Mouse (Mus musculus) activated CD4-positive, CD25-positive, alpha-beta regulatory T cell, adult 9 weeks (primary cell): ENCODE measurements around the gene Vmn1r59. TPM values are rescaled to one million over a fixed set of nuclear protein-coding genes. Genes with fewer than 3 reads are reported as not detected.

Source experiments
- polyA plus RNA-seq: library from polyadenylated mRNA; unstranded; fragments of 100-300 nt; shearing (Covaris generic); gene quantifications from one replicate; pipeline ENCODE4 v1.2.1, GENCODE M21; 2017

Vmn1r59 gene
- not detected for polyA plus RNA-seq

GRCm38 (mm10) chr7:5456674-5457073 is at the start of gene Vmn1r59:
TSS of gene Vmn1r59 (minus strand) at chr7:5456774.

DNA sequence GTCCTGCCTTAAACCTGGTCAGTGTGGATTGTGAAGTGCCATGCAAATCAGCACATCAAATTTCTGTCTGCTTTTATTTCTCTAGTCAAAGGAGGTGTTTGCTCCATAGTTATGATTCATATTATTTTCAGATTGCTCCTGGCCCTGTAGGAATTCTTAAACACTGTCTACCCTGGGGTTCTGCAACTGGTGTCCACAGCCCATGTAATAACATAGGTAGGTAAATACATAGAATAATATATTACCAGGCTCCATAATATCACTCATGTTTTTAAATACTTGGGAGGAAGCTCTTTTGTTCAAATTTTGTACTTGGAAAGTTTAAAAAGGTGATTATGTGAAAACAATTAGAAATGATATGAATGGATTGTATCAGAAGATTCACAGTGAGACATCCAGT is 37.3 kb upstream of the Vmn1r59 start, which contains the start of gene Vmn2r28:
Vmn2r28 (minus strand) TSS at position 101 of the 400 bp plus-strand sequence.

GRCm38 (mm10) chr7:5413296-5413695 is 43.3 kb downstream of the Vmn1r59 start, which contains the start of gene Vmn1r58:
TSS of gene Vmn1r58 (minus strand) at chr7:5413396.

Other genes with a start within 250 kb of the Vmn1r59 start
- not detected for gene Vmn1r57, start 238.3 kb downstream of the Vmn1r59 start, polyA plus RNA-seq
- not detected for gene Gm5065, start 106.2 kb downstream of the Vmn1r59 start, polyA plus RNA-seq
- not detected for gene Nlrp2, start 105.7 kb downstream of the Vmn1r59 start, polyA plus RNA-seq
- gene Vmn1r58, start 43.4 kb downstream of the Vmn1r59 start, polyA plus RNA-seq: 0.05 TPM
- gene Vmn2r28, start 37.2 kb upstream of the Vmn1r59 start, polyA plus RNA-seq: not detected
- 0.12 TPM for gene Vmn1r60, start 90.5 kb upstream of the Vmn1r59 start, polyA plus RNA-seq
- not detected for gene Vmn1r61, start 156.5 kb upstream of the Vmn1r59 start, polyA plus RNA-seq
- not detected for gene Vmn1r62, start 216.9 kb upstream of the Vmn1r59 start, polyA plus RNA-seq